Mouse (Mus musculus): ENCODE measurements around the gene Myo1h. TPM values are rescaled to one million over a fixed set of nuclear protein-coding genes. Genes with fewer than 3 reads are reported as not detected.
A peak's percentile ranks its signal among the peaks of the same experiment; 100 is the strongest.

The Myo1h gene
- total RNA-seq, 2 experiments from 2014 or later = 0.33 to 0.79 TPM

DNA sequence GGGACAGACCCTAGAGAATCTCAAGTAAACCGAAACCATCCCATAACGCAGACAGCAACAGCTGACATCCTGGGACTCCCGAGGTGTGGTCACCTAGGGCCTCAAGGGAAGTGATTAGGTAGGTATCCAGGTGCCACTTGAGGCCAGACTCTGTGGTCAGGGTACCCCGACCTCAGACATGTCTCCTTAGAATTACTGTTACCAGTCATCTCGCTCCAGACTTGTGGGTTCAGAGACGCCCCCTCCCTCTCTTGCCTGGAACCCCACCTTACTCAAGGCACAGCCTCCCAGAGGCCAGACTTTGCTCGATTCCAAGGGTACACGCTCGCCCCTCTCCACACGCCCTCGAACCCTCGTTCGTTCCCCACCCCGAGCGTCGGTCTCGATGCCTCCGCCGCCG, 90.8 kb downstream of the Myo1h start:
- no peak for ATAC-seq (replicated peaks; ENCODE audit: low FRiP score, low TSS enrichment, poor library complexity, severe bottlenecking)

DNA sequence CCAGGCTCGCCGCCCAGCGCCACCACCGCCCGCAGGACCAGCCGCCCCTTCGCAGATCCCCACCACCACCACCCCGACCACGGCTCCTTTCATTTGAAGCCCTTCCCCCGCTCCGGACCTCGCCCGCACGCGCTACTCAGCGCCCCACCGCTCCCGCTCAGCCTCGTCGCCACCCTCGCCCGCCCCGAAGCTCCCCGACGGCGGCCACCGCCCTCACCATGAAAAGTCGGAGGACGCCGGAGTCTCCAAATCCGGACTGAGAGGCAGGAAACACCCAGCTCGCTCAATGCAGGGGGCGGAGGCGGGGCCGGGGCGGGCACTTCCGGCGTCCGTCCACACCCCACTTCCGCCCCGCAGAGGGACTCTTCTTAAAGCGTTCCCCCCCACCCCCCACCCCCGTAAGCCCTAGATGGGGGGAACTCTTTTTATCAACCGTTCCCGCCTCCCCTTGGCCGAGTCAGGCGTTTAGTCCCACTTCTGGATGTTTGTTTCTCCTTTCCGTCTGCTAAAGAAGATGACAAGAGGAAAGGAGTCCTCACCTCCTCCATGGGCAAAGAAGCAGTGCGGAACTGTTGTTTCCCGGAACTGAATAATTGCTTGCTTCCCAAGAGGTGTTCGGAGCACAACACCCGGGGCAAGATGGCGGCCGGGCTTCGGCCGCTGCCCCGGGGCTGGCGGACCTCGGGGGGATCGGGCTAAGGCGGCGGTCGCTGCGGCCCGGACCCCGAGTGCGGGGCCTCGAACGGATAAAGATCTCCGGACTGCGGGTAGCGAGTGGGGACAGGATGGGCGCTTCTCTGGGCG, 91.4 kb downstream of the Myo1h start, which contains the start of the genes Kctd10 and Ube3b:
Gene Kctd10, minus strand, starts transcription at position 300 of the 804 bp plus-strand sequence.
Gene Ube3b, plus strand, starts transcription at position 399 of the 804 bp plus-strand sequence.
- ATAC-seq (replicated peaks; ENCODE audit: low FRiP score, low TSS enrichment, poor library complexity, severe bottlenecking) = peak; percentile 82

DNA sequence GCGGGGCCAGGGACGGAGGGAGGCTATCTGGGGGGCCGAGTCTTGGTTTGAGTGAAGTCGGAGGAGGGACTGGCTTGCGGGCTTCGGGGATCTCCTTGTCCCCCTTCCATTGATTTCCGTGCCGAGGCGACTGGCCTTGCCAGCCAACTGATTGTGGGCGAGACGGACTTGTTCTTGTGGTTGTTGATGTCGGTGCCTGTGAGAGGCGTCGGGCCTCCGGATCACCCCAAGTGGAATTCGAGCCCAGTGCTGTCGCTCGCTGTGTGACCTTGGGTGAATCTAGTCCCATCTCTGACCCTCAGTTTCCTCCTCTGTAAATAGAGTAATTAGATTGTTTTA, 92.0 kb downstream of the Myo1h start:
- ATAC-seq (replicated peaks; ENCODE audit: low FRiP score, low TSS enrichment, poor library complexity, severe bottlenecking) = 0 out of 2 replicates have a peak, but pooled peaks have one; percentile 9

DNA sequence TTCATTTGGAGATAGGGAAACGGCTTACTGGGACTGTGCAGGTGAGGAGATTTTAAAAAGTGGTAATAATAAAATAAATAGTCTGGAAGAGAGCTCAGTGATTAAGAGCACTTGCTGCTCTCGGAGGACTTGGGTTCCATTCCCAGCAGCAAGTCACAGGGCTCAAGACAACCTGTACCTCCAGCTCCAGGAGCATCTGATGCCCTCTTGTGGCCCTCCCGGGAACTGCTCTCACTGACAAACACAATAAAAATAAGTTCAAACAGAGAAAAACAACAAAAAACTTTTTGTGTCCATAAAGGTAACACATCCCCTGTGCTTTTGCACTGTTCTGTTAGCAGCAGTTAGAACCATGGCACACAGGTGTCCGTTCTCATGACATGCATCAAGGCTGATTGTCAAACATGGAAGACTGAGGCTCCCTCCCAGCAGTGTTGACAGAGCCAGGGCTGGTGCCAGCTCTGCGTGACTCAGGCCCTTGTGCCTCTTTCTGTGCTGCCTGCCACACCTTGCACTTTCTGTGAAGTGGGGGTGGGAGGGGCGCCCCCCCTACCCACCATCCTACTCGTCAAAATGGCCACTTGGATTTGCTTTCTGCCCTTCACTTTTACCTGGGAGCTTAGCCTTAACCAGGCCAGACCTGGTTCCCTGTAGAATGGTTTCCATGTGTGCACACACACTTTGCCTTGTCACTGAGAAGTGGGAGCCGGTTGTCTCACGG, 94.4 kb downstream of the Myo1h start:
- no peak for ATAC-seq (replicated peaks; ENCODE audit: low FRiP score, low TSS enrichment, poor library complexity, severe bottlenecking)

DNA sequence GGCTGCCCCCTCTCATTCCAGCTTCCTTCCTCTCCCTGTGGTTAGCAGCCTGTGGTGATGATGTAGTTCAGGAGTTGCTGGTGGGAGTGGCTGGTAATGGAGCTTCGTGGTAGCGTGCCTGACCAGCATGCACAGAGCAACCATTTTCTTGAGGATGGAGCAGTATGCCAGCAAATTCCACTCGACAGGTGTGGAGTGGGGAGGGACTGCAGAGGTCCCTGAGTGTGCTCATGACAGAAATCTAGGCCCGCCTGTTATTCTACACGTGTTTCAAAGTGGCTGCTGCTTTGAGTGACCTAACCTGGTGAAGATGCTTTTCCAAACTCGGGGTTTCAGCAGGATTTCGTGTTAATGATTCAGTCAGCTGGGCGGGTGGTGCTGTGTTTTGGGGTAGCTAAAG, 95.5 kb downstream of the Myo1h start:
- ATAC-seq (replicated peaks; ENCODE audit: low FRiP score, low TSS enrichment, poor library complexity, severe bottlenecking) = no peak

DNA sequence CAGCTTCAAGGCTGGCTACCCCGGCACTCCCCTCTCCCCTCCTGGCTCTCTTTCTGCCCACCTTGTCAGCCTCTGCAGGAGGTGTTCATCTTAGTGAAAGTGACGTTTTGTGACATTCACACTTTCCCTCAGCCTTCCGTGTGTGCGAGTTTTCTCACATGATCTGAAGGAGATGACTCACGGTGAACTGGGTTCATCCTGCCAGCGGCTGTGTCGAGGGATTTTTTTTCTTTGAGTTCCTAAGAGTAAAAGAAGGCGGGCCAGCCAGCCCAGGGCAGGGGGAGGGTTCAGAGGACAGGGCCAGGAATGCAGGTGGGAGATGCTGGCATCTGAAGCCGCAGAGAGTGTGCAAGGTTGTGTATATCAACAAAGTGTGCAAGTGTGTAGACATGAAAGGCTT, 104.2 kb downstream of the Myo1h start:
- ATAC-seq (replicated peaks; ENCODE audit: low FRiP score, low TSS enrichment, poor library complexity, severe bottlenecking) = no peak

DNA sequence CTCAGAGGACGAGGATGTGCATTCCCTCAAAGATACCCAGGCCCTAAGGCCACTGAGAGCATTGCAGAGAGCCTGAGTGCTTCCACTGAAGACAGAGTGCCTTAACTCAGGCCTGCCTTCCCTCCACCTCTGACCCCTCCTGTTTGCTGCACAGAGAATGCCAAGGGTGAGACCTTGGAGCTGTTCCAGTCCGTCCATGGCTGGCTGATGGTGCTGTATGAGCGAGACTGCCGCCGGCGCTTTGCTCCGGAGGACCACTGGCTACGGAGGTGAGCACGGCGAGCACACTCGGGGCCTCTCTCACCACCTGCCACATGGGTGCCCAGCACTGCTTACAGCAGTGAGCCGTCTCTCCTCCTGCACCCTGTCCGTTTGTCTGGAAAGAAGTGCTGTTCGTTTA, 117.6 kb downstream of the Myo1h start:
- ATAC-seq (replicated peaks; ENCODE audit: low FRiP score, low TSS enrichment, poor library complexity, severe bottlenecking) = no peak

DNA sequence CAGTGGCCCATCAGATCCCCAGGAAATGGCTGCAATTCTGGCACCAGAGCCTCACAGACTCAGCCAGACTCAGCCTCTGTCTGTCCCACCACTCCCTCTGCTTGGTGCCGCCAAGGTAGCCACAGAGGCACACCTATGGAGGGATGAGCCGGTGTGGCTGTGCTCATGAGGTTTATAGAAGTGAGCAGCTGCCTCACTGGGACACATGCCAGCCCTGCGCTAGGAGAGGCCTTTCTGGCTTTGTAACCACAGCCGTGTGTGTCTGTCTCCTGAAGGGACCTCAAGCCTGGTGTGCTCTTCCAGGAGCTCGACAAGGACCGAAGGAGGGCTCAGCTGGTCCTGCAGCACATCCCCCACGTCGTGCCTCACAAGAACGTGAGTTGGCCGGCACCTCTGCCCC, 118.3 kb downstream of the Myo1h start:
- no peak for ATAC-seq (replicated peaks; ENCODE audit: low FRiP score, low TSS enrichment, poor library complexity, severe bottlenecking)

DNA sequence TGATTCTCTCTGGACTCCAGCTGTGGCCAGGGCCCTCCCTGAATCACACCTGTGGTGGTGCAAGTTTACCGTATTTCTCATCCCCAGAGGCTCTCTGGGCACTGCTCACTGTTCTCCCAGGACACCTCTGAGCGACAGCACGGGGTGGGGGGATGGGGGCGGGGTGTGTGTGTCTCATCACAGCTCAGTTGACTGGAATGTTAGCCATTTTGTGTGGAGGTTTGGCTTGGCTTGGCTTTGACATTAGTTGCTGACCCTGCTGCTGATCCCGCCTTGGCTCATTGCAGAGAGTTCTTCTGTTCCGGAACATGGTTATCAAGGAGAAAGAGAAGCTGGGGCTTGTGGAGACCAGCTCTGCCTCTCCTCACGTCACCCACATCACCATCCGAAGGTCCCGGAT, 118.8 kb downstream of the Myo1h start:
- no peak for ATAC-seq (replicated peaks; ENCODE audit: low FRiP score, low TSS enrichment, poor library complexity, severe bottlenecking)

DNA sequence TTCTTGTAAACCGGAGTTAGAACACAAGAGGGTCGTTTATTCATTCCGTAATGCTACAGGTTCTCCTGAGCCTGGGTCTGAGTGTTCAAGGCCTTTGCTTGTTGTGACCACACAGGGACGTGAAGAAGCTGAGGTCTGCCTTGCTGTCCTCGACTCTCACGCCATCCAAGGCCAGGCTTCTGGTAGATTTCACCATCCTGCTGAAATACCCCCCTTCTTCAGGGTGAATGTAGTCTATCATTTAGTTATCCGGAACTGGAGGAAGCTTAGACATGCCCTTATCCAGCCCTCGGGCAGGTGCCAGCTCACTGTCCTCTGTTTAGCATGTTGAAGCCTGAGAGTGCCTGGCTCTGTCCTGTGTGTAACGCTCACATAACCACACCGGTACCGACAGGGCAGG, 119.9 kb downstream of the Myo1h start:
- ATAC-seq (replicated peaks; ENCODE audit: low FRiP score, low TSS enrichment, poor library complexity, severe bottlenecking) = no peak

DNA sequence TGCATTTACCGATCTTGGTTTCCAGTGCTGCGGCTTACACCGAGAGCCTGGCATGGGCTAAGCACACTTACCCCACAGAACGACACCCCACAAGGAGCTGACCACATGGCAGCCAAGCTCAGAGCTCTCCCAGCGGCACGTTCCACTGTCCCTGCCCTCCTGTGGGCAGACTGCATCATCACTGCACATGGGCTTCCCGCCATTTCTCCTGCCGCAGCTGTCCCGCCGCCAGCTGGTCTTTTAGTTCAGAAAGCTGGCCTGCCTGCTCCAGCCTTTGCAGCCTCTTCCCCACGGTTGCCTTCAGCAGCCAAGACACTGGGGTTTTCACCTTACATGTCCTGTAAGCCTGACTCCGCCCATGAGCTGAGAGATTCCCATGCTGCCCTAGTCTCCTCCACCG, 121.5 kb downstream of the Myo1h start:
- ATAC-seq (replicated peaks; ENCODE audit: low FRiP score, low TSS enrichment, poor library complexity, severe bottlenecking) = no peak

DNA sequence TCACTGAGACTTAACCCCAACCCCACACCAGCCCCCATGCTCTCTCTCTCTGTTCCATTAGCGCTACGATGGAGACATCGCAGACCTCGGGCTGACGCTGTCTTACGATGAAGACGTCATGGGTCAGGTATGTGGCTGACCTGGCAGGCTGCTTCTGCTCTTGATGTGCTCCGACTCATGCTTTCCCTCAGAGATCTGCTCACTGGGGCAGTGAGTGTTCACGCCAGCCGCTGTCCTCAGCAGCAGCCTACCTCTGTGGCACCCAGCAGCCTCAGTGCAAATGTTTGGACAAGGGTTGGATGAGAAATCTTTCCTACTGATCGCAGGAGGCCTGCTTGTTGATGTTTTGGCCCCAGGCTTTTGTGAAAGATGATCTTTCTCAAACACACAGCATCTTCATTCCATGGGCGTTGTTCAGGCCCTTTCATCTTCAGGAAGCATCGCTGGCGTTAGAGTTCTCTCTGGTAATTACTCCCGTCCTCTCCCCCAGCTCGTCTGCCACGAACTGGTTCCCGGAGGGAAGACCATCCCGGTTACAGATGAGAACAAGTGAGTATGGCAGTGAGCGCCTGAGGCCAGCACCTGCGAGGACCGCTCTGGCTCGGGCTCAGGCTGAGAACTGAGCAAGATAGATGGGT, 123.5 kb downstream of the Myo1h start:
- no peak for ATAC-seq (replicated peaks; ENCODE audit: low FRiP score, low TSS enrichment, poor library complexity, severe bottlenecking)

DNA sequence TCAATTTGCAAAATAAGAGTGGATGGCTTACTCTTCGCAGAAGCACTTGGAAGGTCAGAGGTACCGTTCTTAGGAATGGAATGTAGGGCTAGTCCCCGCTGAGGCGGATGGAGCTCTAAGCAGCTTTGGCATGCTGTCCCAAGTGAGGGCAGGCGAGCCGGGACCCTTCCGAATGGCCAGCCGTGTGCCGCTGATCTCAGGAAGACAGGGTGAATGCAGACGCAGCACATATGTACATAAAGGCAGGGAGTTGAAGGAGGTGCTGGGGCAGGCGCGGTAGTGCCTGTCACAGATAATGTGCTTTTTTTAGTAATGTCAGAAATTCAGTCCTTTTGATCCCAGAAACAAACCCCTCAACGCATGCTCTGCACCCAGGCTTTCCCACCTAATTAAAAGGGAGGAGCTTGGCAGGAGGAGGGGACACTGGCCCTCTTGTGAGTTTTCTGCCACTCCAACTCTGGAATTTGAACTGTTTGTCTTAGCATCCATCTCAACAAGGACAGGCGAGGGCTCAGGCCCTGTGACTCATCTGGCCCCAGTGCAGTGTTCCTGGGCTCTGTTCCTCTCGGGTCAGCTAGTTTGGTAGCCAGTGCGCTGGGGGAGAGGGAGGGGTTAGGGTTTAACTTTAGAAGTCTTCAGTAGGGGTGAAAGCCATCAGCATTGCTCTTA, 124.2 kb downstream of the Myo1h start:
- no peak for ATAC-seq (replicated peaks; ENCODE audit: low FRiP score, low TSS enrichment, poor library complexity, severe bottlenecking)

Other genes with a start within 250 kb of the Myo1h start
- 5.7 and 11.0 TPM in 2 replicates for gene Usp30, start 223.7 kb upstream of the Myo1h start, total RNA-seq (2014; fragmentation: Nextera tagmentation)
- gene Usp30, start 223.7 kb upstream of the Myo1h start, total RNA-seq (2017) = 3.5 and 12.2 TPM in 2 replicates
- not detected in 2 replicates for gene Svop, start 197.6 kb upstream of the Myo1h start, total RNA-seq (2014; fragmentation: Nextera tagmentation)
- not detected in 2 replicates for gene Svop, start 197.6 kb upstream of the Myo1h start, total RNA-seq (2017)
- gene Alkbh2, start 160.9 kb upstream of the Myo1h start, total RNA-seq (2014; fragmentation: Nextera tagmentation) = 11.5 and 13.4 TPM in 2 replicates
- 2.1 and 9.6 TPM in 2 replicates for gene Alkbh2, start 160.9 kb upstream of the Myo1h start, total RNA-seq (2017)
- gene Ung, start 158.8 kb upstream of the Myo1h start, total RNA-seq (2014; fragmentation: Nextera tagmentation) = 31.8 and 32.9 TPM in 2 replicates
- gene Ung, start 158.8 kb upstream of the Myo1h start, total RNA-seq (2017) = 26.4 and 28.8 TPM in 2 replicates
- gene Acacb, start 142.6 kb upstream of the Myo1h start, total RNA-seq (2014; fragmentation: Nextera tagmentation) = 2.2 and 3.8 TPM in 2 replicates
- 0.27 and 0.28 TPM in 2 replicates for gene Acacb, start 142.6 kb upstream of the Myo1h start, total RNA-seq (2017)
- not detected in 2 replicates for gene Foxn4, start 15.4 kb upstream of the Myo1h start, total RNA-seq (2014; fragmentation: Nextera tagmentation)
- not detected in 2 replicates for gene Foxn4, start 15.4 kb upstream of the Myo1h start, total RNA-seq (2017)
- 33.3 and 36.1 TPM in 2 replicates for gene Kctd10, start 91.3 kb downstream of the Myo1h start, total RNA-seq (2014; fragmentation: Nextera tagmentation)
- 38.8 and 45.1 TPM in 2 replicates for gene Kctd10, start 91.3 kb downstream of the Myo1h start, total RNA-seq (2017)
- 39.5 and 50.3 TPM in 2 replicates for gene Ube3b, start 91.4 kb downstream of the Myo1h start, total RNA-seq (2014; fragmentation: Nextera tagmentation)
- gene Ube3b, start 91.4 kb downstream of the Myo1h start, total RNA-seq (2017) = 16.6 and 17.3 TPM in 2 replicates
- gene Mmab, start 154.9 kb downstream of the Myo1h start, total RNA-seq (2014; fragmentation: Nextera tagmentation) = 7.5 and 8.3 TPM in 2 replicates
- gene Mmab, start 154.9 kb downstream of the Myo1h start, total RNA-seq (2017) = 9.5 and 9.9 TPM in 2 replicates
- gene Mvk, start 155.1 kb downstream of the Myo1h start, total RNA-seq (2014; fragmentation: Nextera tagmentation) = 9.4 and 10.1 TPM in 2 replicates
- 6.3 and 7.4 TPM in 2 replicates for gene Mvk, start 155.1 kb downstream of the Myo1h start, total RNA-seq (2017)

All from megakaryocyte-erythroid progenitor cell, adult 5-6 weeks (primary cell).